Mouse (Mus musculus) liver, embryonic 16.5 days (tissue): ENCODE results near the gene Nectin4. TPM values are rescaled to one million over a fixed set of nuclear protein-coding genes. Genes with fewer than 3 reads are reported as not detected.
A peak's percentile ranks its signal among the peaks of the same experiment; 100 is the strongest.

Experiments used
- ATAC-seq: fragments of 200-750 bp; cut with Nextera tagmentation; 2 replicates; pipeline ENCODE4 v1.8.0; 2017; ENCODE audit warnings: low read depth, mild to moderate bottlenecking, moderate number of reproducible peaks, moderate library complexity
- H3K27ac ChIP-seq: fragments of 300-500 bp; sonication (generic); 2 replicates; pipeline ENCODE4 v1.5.1; 2014; ENCODE audit warnings: mild to moderate bottlenecking, low read length
- H3K27me3 ChIP-seq: fragments of 300-500 bp; sonication (generic); 2 replicates; pipeline ENCODE4 v1.6.1; 2014; ENCODE audit warnings: low read depth, low read length, mixed read lengths; ENCODE audit not compliant: control insufficient read depth, insufficient read depth
- H3K36me3 ChIP-seq: fragments of 300-500 bp; sonication (generic); 2 replicates; pipeline ENCODE4 v1.6.1; 2014; ENCODE audit warnings: mild to moderate bottlenecking; ENCODE audit not compliant: control insufficient read depth, insufficient read depth
- H3K4me1 ChIP-seq: fragments of 300-500 bp; sonication (generic); 2 replicates; pipeline ENCODE4 v1.6.1; 2014; ENCODE audit warnings: low read depth, low read length, mixed read lengths; ENCODE audit not compliant: control insufficient read depth
- H3K4me2 ChIP-seq: fragments of 300-500 bp; sonication (generic); 2 replicates; pipeline ENCODE4 v1.6.1; 2014; ENCODE audit warnings: low read depth, low read length, mixed read lengths
- H3K4me3 ChIP-seq: fragments of 300-500 bp; sonication (generic); 2 replicates; pipeline ENCODE4 v1.5.1; 2014; ENCODE audit warnings: low read depth, mild to moderate bottlenecking, low read length
- H3K9ac ChIP-seq: fragments of 300-500 bp; sonication (generic); 2 replicates; pipeline ENCODE4 v1.6.1; 2014; ENCODE audit warnings: low read depth, low read length
- H3K9me3 ChIP-seq: fragments of 300-500 bp; sonication (generic); replicated peaks from 2 replicates; pipeline ENCODE4 v1.6.1; 2016; ENCODE audit warnings: low read length; ENCODE audit not compliant: control insufficient read depth
- WGBS: fragments of 180-500 bp; shearing (Covaris S2); extraction: QIAGEN DNeasy Blood & Tissue Kit; methylation state at CpG from one replicate; pipeline ENCODE4 v1.1.7; 2014; ENCODE audit not compliant: insufficient replicate concordance; 5-methylcytosine and 5-hydroxymethylcytosine counted together
- polyA plus RNA-seq: library from polyadenylated mRNA; unstranded; fragments of >200 nt; fragmentation: Nextera tagmentation; extraction: Ambion mirVana; gene quantifications from 2 replicates; pipeline ENCODE4 v1.2.1, GENCODE M21; 2015

Gene Nectin4
- polyA plus RNA-seq, 1 experiment from 2014 or later = 0.13 TPM

DNA sequence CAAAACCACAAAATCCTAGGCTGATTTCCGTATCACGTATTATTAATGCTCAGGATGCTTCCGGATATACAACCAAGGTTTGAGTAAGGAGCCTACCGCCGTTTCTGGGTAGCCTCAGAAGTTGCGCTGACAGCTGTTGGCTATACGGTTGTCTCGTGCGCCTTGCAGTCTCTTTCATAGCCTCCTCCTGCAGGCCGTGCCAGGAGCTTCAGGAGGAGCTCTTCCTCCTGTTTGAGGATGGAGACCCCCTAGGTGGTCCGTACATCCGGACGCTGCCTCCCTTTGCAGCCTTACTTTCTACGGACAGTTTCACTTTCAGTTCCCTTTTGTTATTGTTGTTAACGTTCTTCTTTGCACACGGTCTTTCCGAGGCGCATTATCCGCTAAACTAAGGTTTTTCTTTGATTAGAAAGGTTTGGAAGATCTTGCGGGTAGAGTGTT is 42.1 kb downstream of the Nectin4 start:
- H3K27ac ChIP-seq = peak overlapping the region; percentile 81
- H3K4me2 ChIP-seq = peak overlapping the region; percentile 69
- under 1% methylated on average over 20 of the region's 20 CpGs for WGBS
- H3K9ac ChIP-seq = peak overlapping the region; percentile 96
- peak overlapping the region; percentile 97 for H3K4me3 ChIP-seq
- H3K27me3 ChIP-seq = no peaks in the 10 kb centered on the region
- no peaks in the 10 kb centered on the region for H3K9me3 ChIP-seq
- peaks cover 10% of the 10 kb centered on the region for H3K36me3 ChIP-seq
- H3K4me1 ChIP-seq = peaks cover 23% of the 10 kb centered on the region
- ATAC-seq = no peak

DNA sequence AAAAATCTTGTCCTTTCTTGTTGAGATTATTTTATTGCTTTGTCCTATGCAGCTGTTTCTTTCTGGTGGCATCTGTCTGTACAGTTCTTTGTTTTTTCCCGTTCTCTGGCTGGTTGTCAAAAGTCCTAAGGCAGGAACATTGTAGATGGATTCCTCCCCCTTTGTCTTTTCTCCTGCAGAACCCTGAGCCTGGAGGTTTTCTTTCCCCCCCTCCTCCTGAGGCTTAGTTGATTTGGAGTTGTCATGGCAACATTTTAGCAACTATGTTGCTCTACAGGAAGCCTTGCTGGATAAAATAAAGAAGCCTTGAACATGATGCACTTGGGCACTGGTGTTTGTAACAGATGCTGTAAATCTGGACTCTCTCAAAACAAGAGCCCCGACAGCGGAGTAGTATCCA is 42.5 kb downstream of the Nectin4 start:
- H3K4me1 ChIP-seq = peaks cover 23% of the 10 kb centered on the region
- H3K9ac ChIP-seq = peak overlapping the region; percentile 96
- peaks cover 11% of the 10 kb centered on the region for H3K36me3 ChIP-seq
- H3K27ac ChIP-seq = no peak overlapping the region
- WGBS = 51% methylated on average over 3 of the region's 3 CpGs
- no peak for ATAC-seq
- peak overlapping the region; percentile 97 for H3K4me3 ChIP-seq
- no peaks in the 10 kb centered on the region for H3K9me3 ChIP-seq
- H3K4me2 ChIP-seq = peak overlapping the region; percentile 69
- H3K27me3 ChIP-seq = no peaks in the 10 kb centered on the region

DNA sequence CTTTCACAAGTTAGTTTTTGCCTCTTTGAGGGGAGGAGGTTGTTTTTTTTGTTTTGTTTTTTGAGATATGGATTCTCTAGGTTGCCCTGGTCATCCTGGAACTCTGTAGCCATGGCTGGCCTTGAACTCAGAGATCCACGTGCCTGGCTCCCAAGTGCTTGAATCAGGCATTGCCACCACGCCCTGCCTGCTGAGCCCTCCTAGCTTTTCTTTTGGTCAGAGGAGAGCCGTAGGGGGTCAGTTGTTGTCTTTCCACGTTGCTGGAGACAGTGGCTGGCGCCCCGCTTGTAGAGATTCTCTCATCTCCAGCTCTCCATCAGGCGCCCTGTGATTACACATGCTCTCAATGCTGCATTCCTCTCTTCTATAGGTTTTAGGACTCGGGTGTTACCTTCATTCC is 43.7 kb downstream of the Nectin4 start:
- 70% methylated on average over 8 of the region's 8 CpGs for WGBS
- H3K27ac ChIP-seq = no peak overlapping the region
- H3K9ac ChIP-seq = no peak overlapping the region
- peaks cover 23% of the 10 kb centered on the region for H3K4me1 ChIP-seq
- no peak overlapping the region for H3K4me2 ChIP-seq
- ATAC-seq = no peak
- H3K36me3 ChIP-seq = peaks cover 14% of the 10 kb centered on the region
- no peak overlapping the region for H3K4me3 ChIP-seq
- H3K9me3 ChIP-seq = no peaks in the 10 kb centered on the region
- H3K27me3 ChIP-seq = no peaks in the 10 kb centered on the region

GRCm38 (mm10) chr1:171418660-171419059 is 48.8 kb downstream of the Nectin4 start, which contains the start of gene Tstd1:
Tstd1 (plus strand) TSS chr1:171418872.
- ATAC-seq = peak; percentile 55
- Histone ChIP-seq H3K9ac (no peak within 1 kb of the TSS), H3K9me3 (no peaks in the 10 kb centered on the region), H3K4me2 (no peak within 1 kb of the TSS), H3K27ac (no peak within 1 kb of the TSS), H3K4me3 (no peak within 1 kb of the TSS), H3K27me3 (no peaks in the 10 kb centered on the region), H3K4me1 (peaks cover 15% of the 10 kb centered on the region), H3K36me3 (peaks cover 14% of the 10 kb centered on the region)
- WGBS = 80% methylated on average over 5 of the region's 5 CpGs

DNA sequence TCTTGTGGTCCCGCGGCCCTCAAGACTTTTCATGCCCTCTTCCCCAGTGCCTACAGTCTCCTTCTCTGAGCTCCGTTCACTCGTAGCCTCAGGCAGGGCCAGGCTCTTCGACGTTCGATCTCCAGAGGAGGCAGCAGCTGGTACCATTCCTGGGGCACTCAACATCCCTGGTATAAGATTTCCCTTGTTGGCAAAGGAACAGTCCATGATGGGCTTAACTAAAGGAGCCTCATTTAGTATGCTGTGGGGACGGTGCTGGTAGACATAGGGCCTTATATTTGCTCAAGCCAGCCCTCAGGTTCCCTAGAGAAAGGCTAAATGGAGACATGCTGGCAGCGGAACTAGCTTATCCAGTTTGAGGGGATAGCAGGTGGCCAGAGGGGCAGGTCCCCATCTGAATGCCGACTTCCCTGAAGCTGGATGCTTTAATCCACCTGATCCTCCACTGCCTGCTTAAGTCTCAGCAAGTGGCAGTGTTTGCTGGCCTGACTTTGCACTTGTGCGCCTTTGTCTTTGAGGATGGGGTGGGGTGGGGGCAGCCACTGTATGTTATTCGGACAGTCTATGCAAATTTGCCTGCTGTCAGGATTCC is 49.5 kb downstream of the Nectin4 start:
- Histone ChIP-seq H3K9me3 (no peaks in the 10 kb centered on the region), H3K4me1 (peaks cover 8% of the 10 kb centered on the region), H3K27me3 (no peaks in the 10 kb centered on the region), H3K9ac (no peak overlapping the region), H3K4me3 (no peak overlapping the region), H3K4me2 (no peak overlapping the region), H3K27ac (no peak overlapping the region), H3K36me3 (peaks cover 14% of the 10 kb centered on the region)
- ATAC-seq = no peak
- WGBS = 75% methylated on average over 12 of the region's 12 CpGs

GRCm38 (mm10) chr1:171419905-171420304 is 50.0 kb downstream of the Nectin4 start:
- Histone ChIP-seq H3K36me3 (peaks cover 14% of the 10 kb centered on the region), H3K4me3 (no peak overlapping the region), H3K4me2 (no peak overlapping the region), H3K27me3 (no peaks in the 10 kb centered on the region), H3K27ac (no peak overlapping the region), H3K4me1 (peaks cover 5% of the 10 kb centered on the region), H3K9me3 (no peaks in the 10 kb centered on the region), H3K9ac (no peak overlapping the region)
- ATAC-seq = no peak
- WGBS = 80% methylated on average over 5 of the region's 5 CpGs

DNA sequence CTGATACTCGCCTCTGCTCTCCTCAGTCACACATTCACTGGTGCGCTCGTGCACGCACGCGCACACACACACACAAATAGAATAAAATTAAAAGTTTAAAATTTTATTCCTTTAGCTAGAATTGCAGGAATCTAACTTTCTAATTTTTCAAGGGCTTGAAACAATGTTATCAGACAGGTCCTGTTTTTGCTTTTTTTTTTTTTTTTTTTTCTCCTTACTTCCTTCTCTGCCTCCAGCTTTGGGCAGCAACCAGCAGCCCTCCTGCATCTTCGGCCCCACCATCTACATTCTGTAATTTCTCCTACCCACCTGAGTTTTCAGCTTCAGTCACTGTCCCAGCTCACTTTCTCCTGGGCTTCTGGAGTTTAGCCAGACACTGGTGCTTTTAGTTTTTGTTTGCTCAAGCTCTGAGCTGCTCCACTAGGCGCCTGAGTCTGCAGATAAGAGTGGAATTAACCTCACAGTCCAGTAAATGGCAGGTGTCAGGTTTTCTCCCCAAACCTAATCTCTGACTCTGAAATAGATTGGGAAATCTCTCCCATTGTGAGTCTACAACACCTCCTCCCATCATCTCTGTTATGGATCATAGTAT is 52.7 kb downstream of the Nectin4 start:
- Histone ChIP-seq H3K36me3 (peaks cover 4% of the 10 kb centered on the region), H3K4me3 (no peak overlapping the region), H3K9ac (no peak overlapping the region), H3K27ac (no peak overlapping the region), H3K4me2 (no peak overlapping the region), H3K4me1 (peaks cover 5% of the 10 kb centered on the region), H3K27me3 (no peaks in the 10 kb centered on the region), H3K9me3 (no peaks in the 10 kb centered on the region)
- peak; percentile 58 for ATAC-seq
- WGBS = 67% methylated on average over 8 of the region's 8 CpGs

DNA sequence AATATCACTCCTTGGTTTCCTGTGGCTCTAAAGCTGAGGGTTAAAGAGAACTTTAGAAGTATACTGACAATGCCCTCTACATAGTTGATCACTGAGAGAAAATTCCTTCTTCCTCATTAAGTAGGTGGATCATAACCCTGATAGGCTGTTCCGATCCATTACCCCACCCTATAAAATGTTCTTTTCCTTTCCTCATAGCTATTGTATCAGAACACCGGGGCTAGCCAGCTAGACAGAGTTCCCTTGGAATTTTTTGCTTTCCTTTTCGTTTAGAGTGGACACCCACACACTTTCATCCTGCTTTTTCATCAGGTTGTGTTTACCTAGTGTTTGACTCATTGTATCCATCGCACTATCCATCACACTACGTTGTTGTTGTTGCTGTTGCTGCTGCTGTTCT is 54.7 kb downstream of the Nectin4 start:
- H3K4me2 ChIP-seq = 0 out of 2 replicates have a peak overlapping the region, but pooled peaks have one; percentile 13
- peak; percentile 46 for ATAC-seq

DNA sequence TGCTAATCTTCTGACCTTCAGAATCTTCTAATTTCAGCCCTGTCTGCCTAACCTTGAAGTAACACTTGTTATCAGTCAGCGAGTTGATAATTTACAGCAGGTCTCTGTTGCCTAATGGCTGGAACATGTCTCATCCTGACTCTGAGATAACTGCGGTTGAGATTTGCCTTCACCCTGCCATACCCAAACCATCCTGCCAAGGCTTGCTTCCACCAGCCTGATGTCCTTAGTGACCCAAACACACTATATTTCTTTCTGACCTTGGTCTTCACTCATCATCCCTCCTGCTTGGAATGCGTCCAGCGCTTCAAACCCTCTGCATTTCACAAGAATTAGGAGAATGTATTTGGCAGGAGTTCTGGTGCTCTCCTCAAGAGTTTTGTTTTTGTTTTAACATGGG is 55.2 kb downstream of the Nectin4 start:
- no peak overlapping the region for H3K4me2 ChIP-seq
- peak; percentile 39 for ATAC-seq

More for the DNA sequence above, 54.7 kb downstream of the Nectin4 start:
- H3K4me1 ChIP-seq = peaks cover 2% of the 10 kb centered on the region; the same call in 1 of the 2 replicates
- H3K27me3 ChIP-seq = no peaks in the 10 kb centered on the region
- no peak overlapping the region for H3K9ac ChIP-seq
- H3K36me3 ChIP-seq = no peaks in the 10 kb centered on the region
- no peak overlapping the region for H3K27ac ChIP-seq
- H3K4me3 ChIP-seq = no peak overlapping the region
- 49% methylated on average over 5 of the region's 5 CpGs for WGBS
- H3K9me3 ChIP-seq = no peaks in the 10 kb centered on the region

More for the DNA sequence above, 55.2 kb downstream of the Nectin4 start:
- Histone ChIP-seq H3K9ac (no peak overlapping the region), H3K27ac (no peak overlapping the region), H3K4me3 (no peak overlapping the region), H3K9me3 (no peaks in the 10 kb centered on the region), H3K4me1 (peaks cover 2% of the 10 kb centered on the region; the same call in 1 of the 2 replicates), H3K27me3 (no peaks in the 10 kb centered on the region), H3K36me3 (no peaks in the 10 kb centered on the region)
- whole genome bisulfite sequencing = 57% methylated on average over 4 of the region's 4 CpGs
